Mouse (Mus musculus) limb, embryonic 12.5 days (tissue): ENCODE measurements at regions not wholly inside any gene's neighbourhood (a gene's known extent, or its start where the extent isn't known, plus 50 kb on each side); places are given as distances from the start of the nearest gene placed in this dataset.
A peak's percentile ranks its signal among the peaks of the same experiment; 100 is the strongest.
"Not testable (repeated sequence)": the region's sequence is repeated elsewhere in the genome, so short reads cannot be mapped to it uniquely, and the experiment has no call there.

ENCODE experiments used
- ATAC-seq: fragments of 200-750 bp; cut with Nextera tagmentation; 2 replicates; pipeline ENCODE4 v1.8.0; 2017; ENCODE audit warnings: low read depth, moderate TSS enrichment; ENCODE audit not compliant: insufficient number of reproducible peaks, insufficient read depth, low FRiP score, low TSS enrichment
- H3K27ac ChIP-seq: fragments of 300-500 bp; sonication (generic); 2 replicates; pipeline ENCODE4 v1.5.1; 2016; ENCODE audit warnings: mild to moderate bottlenecking, moderate library complexity
- H3K27me3 ChIP-seq: fragments of 300-500 bp; sonication (generic); 2 replicates; pipeline ENCODE4 v1.6.1; 2016; ENCODE audit warnings: mild to moderate bottlenecking, moderate library complexity
- H3K36me3 ChIP-seq: fragments of 300-500 bp; sonication (generic); 2 replicates; pipeline ENCODE4 v1.6.1; 2016; ENCODE audit warnings: mild to moderate bottlenecking, moderate library complexity
- H3K4me1 ChIP-seq: fragments of 300-500 bp; sonication (generic); replicated peaks from 2 replicates; pipeline ENCODE4 v1.6.1; 2016
- H3K4me2 ChIP-seq: fragments of 300-500 bp; sonication (generic); 2 replicates; pipeline ENCODE4 v1.6.1; 2016; ENCODE audit warnings: mild to moderate bottlenecking, moderate library complexity
- H3K4me3 ChIP-seq: fragments of 300-500 bp; sonication (generic); replicated peaks from 2 replicates; pipeline ENCODE4 v1.5.1; 2016; ENCODE audit warnings: mild to moderate bottlenecking
- H3K9ac ChIP-seq: fragments of 300-500 bp; sonication (generic); replicated peaks from 2 replicates; pipeline ENCODE4 v1.6.1; 2016; ENCODE audit warnings: mild to moderate bottlenecking, moderate library complexity
- H3K9me3 ChIP-seq: fragments of 300-500 bp; sonication (generic); 2 replicates; pipeline ENCODE4 v1.6.1; 2016; ENCODE audit warnings: mild to moderate bottlenecking, moderate library complexity
- WGBS: fragments of 180-500 bp; shearing (Covaris S2); methylation state at CpG from one replicate; pipeline ENCODE4 v1.1.7; 2016; 5-methylcytosine and 5-hydroxymethylcytosine counted together

GRCm38 (mm10) chr16:21102033-21102432 is 51.8 kb downstream of the Teddm3 start:
- not testable (repeated sequence) for H3K9me3 ChIP-seq, H3K4me2 ChIP-seq, H3K36me3 ChIP-seq, H3K27me3 ChIP-seq, H3K9ac ChIP-seq, ATAC-seq, H3K27ac ChIP-seq, H3K4me1 ChIP-seq, H3K4me3 ChIP-seq
- 79% methylated on average over 3 of the region's 3 CpGs for WGBS

DNA sequence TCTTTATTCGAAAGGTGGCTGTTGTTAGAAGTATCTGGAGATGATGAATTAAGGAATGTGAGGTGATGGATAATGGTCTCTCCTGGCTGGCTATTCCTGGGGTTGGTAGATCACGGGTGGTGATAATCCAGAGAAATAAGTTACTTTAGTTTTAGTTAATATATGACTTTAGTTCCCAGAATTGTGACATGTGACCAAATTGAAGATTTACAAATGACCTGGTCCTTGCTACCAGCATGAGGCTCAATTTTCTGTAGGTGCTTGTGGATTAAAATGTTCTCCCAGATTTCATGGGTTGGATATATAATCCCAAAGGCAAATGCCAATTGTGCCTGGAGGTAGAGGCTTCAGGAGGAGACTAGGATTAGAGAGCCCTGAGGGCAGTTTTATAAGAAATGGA is 53.7 kb downstream of the Teddm3 start:
- not testable (repeated sequence) for H3K4me3 ChIP-seq, ATAC-seq, H3K27ac ChIP-seq, H3K9me3 ChIP-seq, H3K27me3 ChIP-seq, H3K36me3 ChIP-seq, H3K4me1 ChIP-seq, H3K9ac ChIP-seq, H3K4me2 ChIP-seq
- 88% methylated on average over 2 of the region's 2 CpGs for WGBS

- ATAC-seq: no peak
- no peaks in the 10 kb centered on the region; the same call in 1 of the 2 replicates for H3K27me3 ChIP-seq
These were observed 79.0 kb downstream of the Teddm3 start for GRCm38 (mm10) chr16:21074779-21075148.

GRCm38 (mm10) chr16:21074082-21074778 is 79.6 kb downstream of the Teddm3 start:
- 31% methylated on average over 9 of the region's 10 CpGs for WGBS
- not testable (repeated sequence) for H3K9me3 ChIP-seq, H3K36me3 ChIP-seq, H3K27me3 ChIP-seq, H3K9ac ChIP-seq, H3K4me3 ChIP-seq, H3K27ac ChIP-seq, H3K4me2 ChIP-seq, H3K4me1 ChIP-seq
- ATAC-seq: peak; percentile 66

More at GRCm38 (mm10) chr16:21074779-21075148, 79.0 kb downstream of the Teddm3 start:
- WGBS: 76% methylated on average over 5 of the region's 5 CpGs
- Histone ChIP-seq H3K4me3 (no peak overlapping the region), H3K4me1 (no peaks in the 10 kb centered on the region), H3K4me2 (no peak overlapping the region), H3K27ac (no peak overlapping the region), H3K9me3 (no peaks in the 10 kb centered on the region), H3K9ac (no peak overlapping the region), H3K36me3 (no peaks in the 10 kb centered on the region)

- 84% methylated on average over 2 of the region's 2 CpGs for WGBS
- H3K9me3 ChIP-seq: 0 out of 2 replicates have a peak, but pooled peaks cover 10% of the 10 kb centered on the region
- no peaks in the 10 kb centered on the region for H3K4me1 ChIP-seq
- no peak for ATAC-seq
- no peak overlapping the region for H3K4me2 ChIP-seq
- no peak overlapping the region for H3K4me3 ChIP-seq
- no peaks in the 10 kb centered on the region for H3K36me3 ChIP-seq
- H3K27ac ChIP-seq: no peak overlapping the region
- H3K27me3 ChIP-seq: no peaks in the 10 kb centered on the region
- H3K9ac ChIP-seq: no peak overlapping the region
These were observed 93.6 kb downstream of the Teddm3 start for GRCm38 (mm10) chr16:21060211-21060610.

- no peak for ATAC-seq
- H3K4me3 ChIP-seq: no peak overlapping the region
These were observed 99.0 kb downstream of the Teddm3 start for GRCm38 (mm10) chr16:21054772-21055171.

DNA sequence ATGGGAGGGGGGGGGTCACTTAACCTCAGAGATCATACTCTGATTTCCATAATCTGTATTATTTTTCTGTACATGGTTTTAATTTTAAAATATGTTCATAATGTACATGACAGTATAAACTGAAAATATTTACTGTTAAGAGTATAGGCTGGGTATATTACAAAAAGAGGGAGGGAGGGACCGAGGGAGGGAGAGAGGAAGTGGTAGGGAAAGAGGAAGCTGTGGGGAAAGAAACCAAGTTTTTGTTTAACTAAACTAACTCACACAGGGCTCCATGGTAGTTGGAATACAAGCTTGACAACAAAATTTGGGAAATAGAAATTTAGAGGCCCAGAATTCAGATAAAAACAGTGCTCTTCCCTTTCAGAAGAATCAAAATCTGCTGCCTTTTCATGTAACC is 131.7 kb downstream of the Teddm3 start:
- H3K4me2 ChIP-seq, ATAC-seq: not testable (repeated sequence)
- whole genome bisulfite sequencing: 76% methylated on average over 1 of the region's 1 CpGs

More at GRCm38 (mm10) chr16:21054772-21055171, 99.0 kb downstream of the Teddm3 start:
- Histone ChIP-seq H3K27ac (no peak overlapping the region), H3K27me3 (no peaks in the 10 kb centered on the region), H3K9me3 (peaks cover 29% of the 10 kb centered on the region), H3K4me1 (no peaks in the 10 kb centered on the region), H3K4me2 (no peak overlapping the region), H3K36me3 (no peaks in the 10 kb centered on the region), H3K9ac (no peak overlapping the region)

DNA sequence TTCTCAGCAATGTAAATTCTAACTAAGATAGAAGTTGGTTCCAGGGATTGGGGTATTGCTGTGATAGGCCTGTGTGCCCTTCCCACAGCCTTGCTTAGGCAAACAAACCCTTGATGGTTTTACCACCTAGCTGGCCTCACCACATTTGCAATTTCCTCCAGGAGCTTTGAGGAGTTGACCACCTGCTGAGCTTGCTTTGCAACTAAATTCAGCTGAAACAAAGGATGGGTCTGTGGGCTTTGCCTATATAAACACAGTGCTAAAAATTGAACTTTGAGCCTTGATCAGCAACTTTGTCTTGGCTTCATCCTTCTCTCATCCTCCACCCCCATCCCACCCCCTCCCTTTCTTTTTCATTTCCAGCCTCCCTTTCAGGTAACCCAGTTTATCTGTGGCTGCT is 148.9 kb downstream of the Teddm3 start:
- no peak for ATAC-seq
- no peaks in the 10 kb centered on the region for H3K27me3 ChIP-seq
- H3K36me3 ChIP-seq: no peaks in the 10 kb centered on the region
- no peak overlapping the region for H3K4me2 ChIP-seq
- no peaks in the 10 kb centered on the region; the same call in 1 of the 2 replicates for H3K4me1 ChIP-seq
- no peak overlapping the region for H3K4me3 ChIP-seq
- H3K27ac ChIP-seq: no peak overlapping the region
- no peak overlapping the region for H3K9ac ChIP-seq
- H3K9me3 ChIP-seq: no peaks in the 10 kb centered on the region

More for the DNA sequence above, 131.7 kb downstream of the Teddm3 start:
- H3K36me3 ChIP-seq, H3K4me3 ChIP-seq, H3K9me3 ChIP-seq, H3K4me1 ChIP-seq, H3K27me3 ChIP-seq, H3K27ac ChIP-seq, H3K9ac ChIP-seq: not testable (repeated sequence)

DNA sequence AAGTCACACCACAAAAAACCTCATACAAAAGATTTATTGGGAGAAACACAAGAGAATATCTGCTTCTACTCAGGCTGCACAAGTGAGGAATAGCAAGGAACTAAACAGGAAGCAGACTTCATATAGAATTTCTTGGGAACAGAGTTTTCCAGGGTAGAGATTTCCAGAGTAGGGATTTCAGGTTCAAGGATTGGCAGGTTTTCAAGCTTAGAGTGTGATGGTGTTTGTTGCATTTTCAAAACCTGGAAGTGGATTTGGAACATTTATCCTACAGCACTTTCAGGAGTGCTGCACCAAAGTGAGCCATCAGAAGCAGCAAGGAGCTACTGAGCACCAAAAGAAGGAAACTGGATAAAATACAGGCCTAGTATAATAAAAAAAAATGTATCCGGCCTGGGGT is 152.7 kb downstream of the Teddm3 start:
- H3K9ac ChIP-seq: no peak overlapping the region
- H3K4me3 ChIP-seq: no peak overlapping the region
- no peaks in the 10 kb centered on the region for H3K36me3 ChIP-seq
- H3K4me2 ChIP-seq: no peak overlapping the region
- 97% methylated on average over 1 of the region's 1 CpGs for WGBS
- ATAC-seq: no peak
- H3K4me1 ChIP-seq: no peaks in the 10 kb centered on the region; the same call in 1 of the 2 replicates
- no peak overlapping the region for H3K27ac ChIP-seq
- no peaks in the 10 kb centered on the region for H3K27me3 ChIP-seq
- no peaks in the 10 kb centered on the region for H3K9me3 ChIP-seq

DNA sequence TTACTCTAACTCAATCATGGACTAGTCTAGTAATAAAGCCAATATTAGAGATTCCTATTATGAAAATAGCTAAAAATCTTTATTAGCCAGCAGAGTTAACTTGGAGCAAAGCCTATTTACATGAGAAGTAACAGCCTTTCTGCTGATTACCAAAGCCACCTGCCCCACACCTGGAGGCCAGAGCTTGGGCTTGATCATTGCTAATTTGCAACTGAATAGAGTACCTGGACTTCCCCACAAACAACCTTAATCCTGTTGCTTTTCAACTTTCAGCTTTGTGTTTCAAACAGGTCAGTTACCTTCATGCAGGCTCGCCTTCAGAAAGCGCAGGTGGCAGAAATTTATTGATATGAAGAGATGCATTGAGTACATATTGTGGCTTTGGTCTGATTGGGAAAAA is 163.3 kb downstream of the Teddm3 start:
- Histone ChIP-seq H3K36me3 (no peaks in the 10 kb centered on the region), H3K4me2 (no peak overlapping the region), H3K27me3 (no peaks in the 10 kb centered on the region), H3K27ac (no peak overlapping the region), H3K9ac (no peak overlapping the region), H3K4me1 (no peaks in the 10 kb centered on the region), H3K9me3 (peaks cover 3% of the 10 kb centered on the region; the same call in 1 of the 2 replicates), H3K4me3 (no peak overlapping the region)
- WGBS: 88% methylated on average over 2 of the region's 2 CpGs
- ATAC-seq: no peak

DNA sequence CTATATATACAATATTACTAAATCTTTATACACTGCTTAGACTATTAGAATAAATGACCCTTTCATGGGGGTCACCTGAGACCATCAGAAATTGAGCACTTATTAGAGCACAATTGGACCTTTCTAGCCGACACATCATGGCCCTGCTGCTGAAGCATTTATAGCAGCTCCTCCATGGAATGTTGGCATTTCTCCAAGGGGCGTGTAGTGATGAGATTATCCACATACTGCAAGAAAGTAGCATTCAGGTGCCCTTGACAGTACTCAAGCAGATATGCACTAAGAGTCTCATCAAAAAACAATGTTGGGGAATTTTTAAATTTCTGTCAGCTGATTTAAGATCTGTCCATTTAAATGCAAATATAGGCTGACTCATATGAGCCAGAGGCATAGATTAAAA is 178.4 kb downstream of the Teddm3 start:
- Histone ChIP-seq H3K36me3 (no peaks in the 10 kb centered on the region), H3K9me3 (no peaks in the 10 kb centered on the region), H3K27me3 (no peaks in the 10 kb centered on the region), H3K9ac (no peak overlapping the region), H3K4me2 (no peak overlapping the region), H3K4me1 (peaks cover 10% of the 10 kb centered on the region; the same call in 1 of the 2 replicates), H3K4me3 (no peak overlapping the region), H3K27ac (no peak overlapping the region)
- no peak for ATAC-seq
- WGBS: 53% methylated on average over 2 of the region's 2 CpGs

DNA sequence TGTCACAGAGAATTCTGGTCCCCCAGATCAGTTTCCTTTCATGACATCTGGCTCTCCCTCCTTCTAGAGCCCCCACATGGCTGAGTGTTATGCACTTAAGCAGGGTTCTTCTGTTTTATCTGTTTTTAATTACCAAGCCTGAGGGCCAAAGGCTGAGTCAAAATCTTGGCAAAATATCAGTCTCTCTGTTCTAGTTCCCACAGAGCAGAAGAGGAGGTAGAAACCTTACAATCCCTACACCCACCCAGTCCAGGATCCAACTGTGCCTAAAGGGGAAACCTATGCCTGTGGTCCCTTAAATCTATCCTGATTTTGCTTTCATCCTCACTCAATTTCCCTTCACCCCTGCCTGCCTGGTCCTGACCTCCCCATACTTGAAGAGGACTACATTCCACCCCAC is 181.4 kb downstream of the Teddm3 start:
- H3K9ac ChIP-seq: no peak overlapping the region
- peaks cover 10% of the 10 kb centered on the region; the same call in 1 of the 2 replicates for H3K4me1 ChIP-seq
- H3K36me3 ChIP-seq: no peaks in the 10 kb centered on the region
- no peaks in the 10 kb centered on the region for H3K27me3 ChIP-seq
- ATAC-seq: no peak
- H3K9me3 ChIP-seq: no peaks in the 10 kb centered on the region
- H3K27ac ChIP-seq: no peak overlapping the region
- no peak overlapping the region for H3K4me2 ChIP-seq
- no peak overlapping the region for H3K4me3 ChIP-seq
